Mouse (Mus musculus) heart, postnatal 4 days (tissue): ENCODE results near the gene Plekhg6. TPM values are rescaled to one million over a fixed set of nuclear protein-coding genes. Genes with fewer than 3 reads are reported as not detected.
A peak's percentile ranks its signal among the peaks of the same experiment; 100 is the strongest.

ENCODE experiments used
- DNase-seq: peaks from one replicate; pipeline ENCODE4 v3.0.0; 2021
- total RNA-seq, 2 experiments: library from RNA; stranded (reverse); gene quantifications; 2 replicates each; pipeline ENCODE4 v1.2.3; 2021

Gene Plekhg6
- total RNA-seq, 2 experiments from 2014 or later = not detected

DNA sequence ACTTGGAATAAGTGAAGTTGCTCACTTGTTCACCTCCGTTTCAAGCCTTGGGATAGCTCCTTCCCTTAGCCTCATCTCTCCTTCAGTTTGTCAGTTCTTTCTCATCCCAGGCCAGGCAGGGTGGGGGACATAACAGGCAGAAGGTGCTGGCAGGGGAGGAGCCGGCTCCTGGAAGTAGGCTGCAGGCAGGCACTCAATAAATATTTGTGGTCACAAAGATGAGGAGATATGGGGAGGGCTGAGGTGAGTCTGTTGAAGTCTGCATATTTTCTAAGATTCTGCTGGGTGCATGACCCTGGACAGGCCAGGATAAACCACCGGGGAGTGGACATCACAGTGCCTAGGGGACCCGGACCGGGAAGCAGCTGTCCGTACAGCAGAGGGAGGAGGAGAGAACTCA lies 57.0 kb downstream of the Plekhg6 start:
- no peak for DNase-seq

DNA sequence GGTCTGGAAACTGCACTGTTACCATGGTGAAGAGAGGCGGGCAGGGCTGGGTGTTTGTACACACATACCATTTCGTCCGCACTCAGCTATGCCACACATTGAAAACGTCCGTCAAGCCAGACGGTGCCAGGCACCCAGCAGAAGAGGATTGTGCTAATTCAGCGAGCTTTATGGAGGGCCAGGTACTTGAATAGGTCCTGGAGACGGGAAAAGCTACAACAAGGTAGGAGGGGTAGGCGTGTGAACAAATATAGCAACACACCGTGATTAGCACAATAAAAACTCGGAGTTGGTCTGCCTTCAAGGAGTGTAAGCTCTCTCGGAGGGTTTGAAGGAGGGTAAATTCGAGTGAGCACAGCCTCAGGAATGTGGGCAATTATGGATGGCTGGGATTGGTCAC lies 57.8 kb downstream of the Plekhg6 start:
- no peak for DNase-seq

GRCm38 (mm10) chr6:125321114-125321855 lies 59.3 kb downstream of the Plekhg6 start:
- DNase-seq = no peak

GRCm38 (mm10) chr6:125320323-125320722 lies 60.3 kb downstream of the Plekhg6 start, which contains the start of gene Scnn1a:
TSS of gene Scnn1a (plus strand) at chr6:125320659.
- DNase-seq = no peak

DNA sequence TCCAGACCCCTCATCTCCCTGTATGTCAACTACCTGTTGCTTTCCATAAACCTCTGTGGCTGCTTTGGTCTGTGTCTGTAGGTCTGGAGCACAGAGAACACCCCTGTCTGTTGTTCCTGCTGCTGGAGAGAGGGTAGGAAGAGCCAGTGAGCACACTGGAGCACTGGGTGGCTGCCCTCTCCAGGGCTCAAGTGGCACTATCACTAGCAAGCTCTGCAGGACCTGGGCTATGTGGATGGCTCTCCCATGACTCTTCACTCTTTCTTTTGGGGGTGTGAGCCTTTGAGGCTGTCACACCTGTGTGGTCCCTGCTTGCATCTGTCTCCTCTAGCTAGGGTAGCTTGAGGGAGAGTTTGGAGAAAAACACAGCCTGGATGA lies 60.7 kb downstream of the Plekhg6 start:
- DNase-seq = no peak

- DNase-seq = no peak
Measured at GRCm38 (mm10) chr6:125318981-125319918, 61.3 kb downstream of the Plekhg6 start.

- no peak for DNase-seq
Measured at GRCm38 (mm10) chr6:125317077-125317476, 63.5 kb downstream of the Plekhg6 start.

DNA sequence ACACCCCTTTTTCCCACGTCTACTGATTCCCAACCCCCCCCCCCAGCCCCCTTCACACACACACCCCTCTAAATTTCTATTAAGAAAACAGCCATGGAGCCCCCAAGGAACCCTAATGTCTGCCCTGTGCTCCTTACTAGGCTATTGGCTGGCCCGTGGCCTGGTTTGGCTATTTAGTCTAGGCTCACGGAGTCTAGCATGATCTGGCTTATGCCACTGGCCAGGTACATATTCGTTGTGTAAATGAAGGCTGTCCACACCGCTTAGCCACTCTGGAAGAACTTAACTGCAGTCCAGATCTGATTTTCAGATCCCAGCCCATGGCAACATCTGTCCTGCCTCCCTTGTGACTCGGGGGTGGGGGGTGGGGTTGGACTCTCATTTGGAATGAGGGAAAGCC lies 65.8 kb downstream of the Plekhg6 start:
- no peak for DNase-seq

- DNase-seq = no peak
Measured at GRCm38 (mm10) chr6:125314231-125314563, 66.4 kb downstream of the Plekhg6 start.

- DNase-seq = peak; percentile 91
Measured at GRCm38 (mm10) chr6:125313546-125314230, 66.9 kb downstream of the Plekhg6 start, which contains the start of gene Ltbr. TSS of gene Ltbr (minus strand) at chr6:125313885.

Other genes starting within 250 kb of the Plekhg6 start
- gene Nop2, start 248.9 kb downstream of the Plekhg6 start, total RNA-seq = 10 to 100 TPM; 24.4 to 25.3 TPM
- gene Iffo1, start 235.6 kb downstream of the Plekhg6 start, total RNA-seq = 10 to 100 TPM; 18.0 to 18.6 TPM
- 1,000 to 10,000 TPM; 3,371 to 3,611 TPM for gene Gapdh, start 214.3 kb downstream of the Plekhg6 start, total RNA-seq
- 100 to 1,000 TPM; 101 to 111 TPM for gene Ncapd2, start 189.1 kb downstream of the Plekhg6 start, total RNA-seq
- gene Mrpl51, start 189.0 kb downstream of the Plekhg6 start, total RNA-seq = 100 to 1,000 TPM; 248 to 271 TPM
- gene Vamp1, start 165.2 kb downstream of the Plekhg6 start, total RNA-seq = 1 to 10 TPM; 7.3 to 8.8 TPM
- 1 to 10 TPM; 3.3 to 3.6 TPM for gene Tapbpl, start 148.9 kb downstream of the Plekhg6 start, total RNA-seq
- gene Cd27, start 143.8 kb downstream of the Plekhg6 start, total RNA-seq = under 1 TPM; 0.38 to 0.41 TPM
- not detected for gene Tuba3a, start 94.8 kb downstream of the Plekhg6 start, total RNA-seq
- 10 to 100 TPM; 49.2 to 53.7 TPM for gene Ltbr, start 66.9 kb downstream of the Plekhg6 start, total RNA-seq
- gene Scnn1a, start 60.1 kb downstream of the Plekhg6 start, total RNA-seq = 1 to 10 TPM in 1 of 2 experiments, under 1 TPM in 1; 0.83 to 1.1 TPM
- gene Tnfrsf1a, start 31.4 kb downstream of the Plekhg6 start, total RNA-seq = 10 to 100 TPM; 63.3 to 65.2 TPM
- gene Cd9, start 114.0 kb upstream of the Plekhg6 start, total RNA-seq = 10 to 100 TPM; 72.4 to 73.3 TPM
- gene Vwf, start 166.0 kb upstream of the Plekhg6 start, total RNA-seq = 10 to 100 TPM; 86.0 to 87.2 TPM